Mouse (Mus musculus) megakaryocyte, embryonic 14.5 days (primary cell): ENCODE data around the gene Calr3.

ENCODE experiments used
- FLI1 ChIP-seq: IDR thresholded peaks from 2 replicates; pipeline ENCODE4 v1.6.1; 2012; ENCODE audit warnings: low read length, inconsistent platforms, mixed read lengths
- GATA1 ChIP-seq: IDR thresholded peaks from 3 replicates; pipeline ENCODE4 v1.6.1; 2012; ENCODE audit warnings: mixed read lengths, low read length, inconsistent platforms, borderline replicate concordance

- no peak for TF ChIP-seq FLI1
- no peak for TF ChIP-seq GATA1
Measured at GRCm38 (mm10) chr8:72491017-72491416, 47.3 kb upstream of the Calr3 start.
